Mouse (Mus musculus): ENCODE data around the gene Iqsec1. TPM values are rescaled to one million over a fixed set of nuclear protein-coding genes. Genes with fewer than 3 reads are reported as not detected.

Gene Iqsec1
- polyA plus RNA-seq, 1 experiment from 2014 or later = 5.1 TPM

DNA sequence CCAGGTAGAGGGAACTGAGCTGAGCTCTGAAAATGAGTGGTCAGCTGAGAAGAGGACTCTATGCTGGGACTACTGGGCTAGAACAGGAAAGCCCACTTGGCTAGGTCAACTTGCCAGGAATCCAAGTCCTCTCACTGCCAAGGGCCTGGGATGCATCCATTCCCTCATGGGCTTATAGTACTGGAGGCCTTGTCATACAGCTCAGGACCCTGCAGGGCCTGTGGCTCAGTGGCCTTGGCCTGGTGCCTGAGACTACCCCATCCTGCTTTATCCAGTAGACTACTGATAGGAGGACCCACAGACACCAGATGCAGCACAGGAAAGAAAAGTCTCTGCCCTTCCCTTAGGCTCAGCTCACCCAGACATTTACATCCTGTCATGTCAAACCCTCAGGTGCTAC lies 190.3 kb downstream of the Iqsec1 start:
- no peak for ATAC-seq (ENCODE audit: low FRiP score, low TSS enrichment)
- H3K4me3 ChIP-seq (ENCODE audit: low read depth, low read length) = no peak overlapping the region
- H3K9ac ChIP-seq (ENCODE audit: low read length) = no peak overlapping the region
- no peaks in the 10 kb centered on the region for H3K9me3 ChIP-seq (ENCODE audit: control insufficient read depth, low read length)
- H3K27me3 ChIP-seq (ENCODE audit: control insufficient read depth, insufficient read depth, low read length) = no peaks in the 10 kb centered on the region
- TF ChIP-seq CTCF (IDR thresholded peaks at IDR 0.05; ENCODE audit: low read depth) (no peak), EP300 (optimal IDR thresholded peaks at IDR 0.05) (no peak)
- no peaks in the 10 kb centered on the region for H3K36me3 ChIP-seq (ENCODE audit: control insufficient read depth, insufficient read depth, low read length)
- H3K27ac ChIP-seq (replicated peaks) = no peak overlapping the region
- DNase-seq (ENCODE audit: low spot score) = no peak
- H3K4me2 ChIP-seq (replicated peaks; ENCODE audit: low read depth) = no peak overlapping the region
- no peaks in the 10 kb centered on the region for H3K4me1 ChIP-seq (replicated peaks; ENCODE audit: control insufficient read depth, insufficient read depth)

DNA sequence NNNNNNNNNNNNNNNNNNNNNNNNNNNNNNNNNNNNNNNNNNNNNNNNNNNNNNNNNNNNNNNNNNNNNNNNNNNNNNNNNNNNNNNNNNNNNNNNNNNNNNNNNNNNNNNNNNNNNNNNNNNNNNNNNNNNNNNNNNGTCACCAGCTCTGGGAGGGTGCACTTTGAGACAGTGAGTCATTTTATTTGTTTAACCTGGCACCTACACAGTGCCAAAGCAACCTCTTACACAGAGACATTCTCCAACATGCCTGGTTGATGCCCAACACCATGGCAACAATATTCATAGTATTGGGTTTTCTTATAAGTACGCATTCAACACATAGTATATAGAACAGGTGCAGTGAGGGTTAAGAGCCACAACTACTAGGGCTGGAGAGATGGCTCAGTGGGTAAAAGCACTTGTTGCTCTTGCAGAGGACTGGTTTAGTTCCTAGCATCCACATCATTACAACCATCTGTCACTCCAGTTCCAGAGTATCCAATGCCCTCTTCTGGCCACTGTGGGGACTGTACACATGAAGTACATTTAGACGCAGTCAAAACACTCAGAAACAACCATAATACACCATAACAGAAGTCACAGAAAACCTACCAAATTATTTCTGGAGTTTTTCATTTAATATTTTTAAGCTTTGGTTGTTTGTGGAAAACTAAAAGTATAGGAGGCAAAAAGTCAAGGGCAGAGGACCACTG lies 191.4 kb downstream of the Iqsec1 start:
- Histone ChIP-seq H3K9ac (ENCODE audit: low read length) (no peak overlapping the region), H3K4me1 (replicated peaks; ENCODE audit: control insufficient read depth, insufficient read depth) (no peaks in the 10 kb centered on the region), H3K36me3 (ENCODE audit: control insufficient read depth, insufficient read depth, low read length) (no peaks in the 10 kb centered on the region), H3K4me3 (ENCODE audit: low read depth, low read length) (no peak overlapping the region), H3K9me3 (ENCODE audit: control insufficient read depth, low read length) (no peaks in the 10 kb centered on the region), H3K27me3 (ENCODE audit: control insufficient read depth, insufficient read depth, low read length) (no peaks in the 10 kb centered on the region), H3K27ac (replicated peaks) (no peak overlapping the region), H3K4me2 (replicated peaks; ENCODE audit: low read depth) (no peak overlapping the region)
- peak; percentile 79 for ATAC-seq (ENCODE audit: low FRiP score, low TSS enrichment)
- 92% methylated on average over 2 of the region's 2 CpGs for WGBS
- no peak for DNase-seq (ENCODE audit: low spot score)
- no peak for TF ChIP-seq EP300 (optimal IDR thresholded peaks at IDR 0.05)
- TF ChIP-seq CTCF (IDR thresholded peaks at IDR 0.05; ENCODE audit: low read depth) = peak; percentile 44

DNA sequence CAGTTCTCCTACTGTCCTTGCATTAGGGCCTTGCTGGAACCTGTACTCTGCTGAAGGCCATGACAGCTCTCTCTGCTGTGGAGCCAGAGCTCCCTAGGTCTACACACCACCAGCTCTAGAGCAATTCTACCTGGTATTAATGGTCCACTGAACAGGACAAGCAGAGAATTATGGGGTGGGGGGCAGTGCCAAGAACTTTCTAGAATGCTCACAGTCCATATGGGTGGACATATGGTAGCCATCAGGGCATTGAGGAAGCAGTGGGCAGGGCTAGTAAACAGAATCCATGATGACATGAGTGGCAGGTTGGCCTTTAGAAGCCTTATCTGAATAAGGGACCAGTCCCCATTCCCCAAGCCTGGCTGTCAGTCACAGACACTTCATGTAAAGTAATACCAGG lies 197.6 kb downstream of the Iqsec1 start:
- TF ChIP-seq EP300 (optimal IDR thresholded peaks at IDR 0.05) (no peak), CTCF (IDR thresholded peaks at IDR 0.05; ENCODE audit: low read depth) (no peak)
- Histone ChIP-seq H3K4me2 (replicated peaks; ENCODE audit: low read depth) (no peak overlapping the region), H3K27me3 (ENCODE audit: control insufficient read depth, insufficient read depth, low read length) (no peaks in the 10 kb centered on the region), H3K9ac (ENCODE audit: low read length) (no peak overlapping the region), H3K9me3 (ENCODE audit: control insufficient read depth, low read length) (no peaks in the 10 kb centered on the region), H3K36me3 (ENCODE audit: control insufficient read depth, insufficient read depth, low read length) (no peaks in the 10 kb centered on the region), H3K4me1 (replicated peaks; ENCODE audit: control insufficient read depth, insufficient read depth) (no peaks in the 10 kb centered on the region), H3K27ac (replicated peaks) (no peak overlapping the region), H3K4me3 (ENCODE audit: low read depth, low read length) (no peak overlapping the region)
- DNase-seq (ENCODE audit: low spot score) (no peak), ATAC-seq (ENCODE audit: low FRiP score, low TSS enrichment) (no peak)

DNA sequence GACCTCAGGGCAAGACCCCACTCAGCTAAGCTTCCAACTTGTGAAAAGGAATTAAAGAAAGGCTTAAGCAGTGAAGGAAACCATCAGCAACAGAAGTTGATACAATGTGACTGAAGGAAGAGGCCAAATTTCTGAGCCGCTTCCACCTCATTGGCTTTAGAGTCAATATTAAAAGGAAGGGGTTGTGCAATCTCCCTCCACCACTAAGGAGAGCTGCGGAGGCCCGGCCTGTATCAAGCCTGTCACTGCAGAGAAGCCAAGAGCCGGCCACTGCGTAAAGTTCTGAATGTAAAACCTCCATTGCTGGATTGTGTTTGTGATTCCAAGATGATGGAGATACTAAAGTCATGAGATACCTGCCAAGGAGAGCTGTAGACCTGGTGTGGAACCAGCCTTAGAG lies 199.0 kb downstream of the Iqsec1 start:
- TF ChIP-seq CTCF (IDR thresholded peaks at IDR 0.05; ENCODE audit: low read depth) (no peak), EP300 (optimal IDR thresholded peaks at IDR 0.05) (no peak)
- Histone ChIP-seq H3K4me2 (replicated peaks; ENCODE audit: low read depth) (no peak overlapping the region), H3K9me3 (ENCODE audit: control insufficient read depth, low read length) (no peaks in the 10 kb centered on the region), H3K27me3 (ENCODE audit: control insufficient read depth, insufficient read depth, low read length) (no peaks in the 10 kb centered on the region), H3K4me1 (replicated peaks; ENCODE audit: control insufficient read depth, insufficient read depth) (no peaks in the 10 kb centered on the region), H3K27ac (replicated peaks) (no peak overlapping the region), H3K4me3 (ENCODE audit: low read depth, low read length) (no peak overlapping the region), H3K36me3 (ENCODE audit: control insufficient read depth, insufficient read depth, low read length) (no peaks in the 10 kb centered on the region), H3K9ac (ENCODE audit: low read length) (no peak overlapping the region)
- 82% methylated on average over 5 of the region's 5 CpGs for WGBS
- no peak for DNase-seq (ENCODE audit: low spot score)
- ATAC-seq (ENCODE audit: low FRiP score, low TSS enrichment) = no peak

DNA sequence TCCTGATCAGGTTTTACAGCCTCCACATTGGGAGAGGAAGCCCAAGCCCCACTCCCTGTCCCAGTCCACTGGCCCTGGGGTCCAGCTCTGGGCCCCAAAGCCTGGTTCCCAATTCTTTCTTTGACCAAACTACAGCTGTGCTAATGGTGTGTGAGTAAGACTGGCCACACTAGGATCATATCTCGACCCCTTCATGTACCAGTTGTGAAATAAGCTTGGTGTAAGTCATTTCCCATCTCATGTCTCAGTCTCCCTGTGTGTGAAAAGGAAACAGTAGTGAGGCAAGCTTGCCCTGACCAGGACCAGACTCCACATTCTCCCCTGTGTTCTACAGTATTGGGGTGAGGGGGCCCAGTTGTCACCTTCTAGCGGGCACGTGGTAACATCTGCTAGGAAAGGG lies 200.9 kb downstream of the Iqsec1 start:
- H3K4me1 ChIP-seq (replicated peaks; ENCODE audit: control insufficient read depth, insufficient read depth) = no peaks in the 10 kb centered on the region
- DNase-seq (ENCODE audit: low spot score) = no peak
- ATAC-seq (ENCODE audit: low FRiP score, low TSS enrichment) = no peak
- no peaks in the 10 kb centered on the region for H3K27me3 ChIP-seq (ENCODE audit: control insufficient read depth, insufficient read depth, low read length)
- H3K4me3 ChIP-seq (ENCODE audit: low read depth, low read length) = no peak overlapping the region
- H3K4me2 ChIP-seq (replicated peaks; ENCODE audit: low read depth) = no peak overlapping the region
- no peaks in the 10 kb centered on the region for H3K36me3 ChIP-seq (ENCODE audit: control insufficient read depth, insufficient read depth, low read length)
- H3K9ac ChIP-seq (ENCODE audit: low read length) = no peak overlapping the region
- 89% methylated on average over 3 of the region's 3 CpGs for WGBS
- TF ChIP-seq EP300 (optimal IDR thresholded peaks at IDR 0.05) = no peak
- no peak for TF ChIP-seq CTCF (IDR thresholded peaks at IDR 0.05; ENCODE audit: low read depth)
- no peak overlapping the region for H3K27ac ChIP-seq (replicated peaks)
- no peaks in the 10 kb centered on the region for H3K9me3 ChIP-seq (ENCODE audit: control insufficient read depth, low read length)

DNA sequence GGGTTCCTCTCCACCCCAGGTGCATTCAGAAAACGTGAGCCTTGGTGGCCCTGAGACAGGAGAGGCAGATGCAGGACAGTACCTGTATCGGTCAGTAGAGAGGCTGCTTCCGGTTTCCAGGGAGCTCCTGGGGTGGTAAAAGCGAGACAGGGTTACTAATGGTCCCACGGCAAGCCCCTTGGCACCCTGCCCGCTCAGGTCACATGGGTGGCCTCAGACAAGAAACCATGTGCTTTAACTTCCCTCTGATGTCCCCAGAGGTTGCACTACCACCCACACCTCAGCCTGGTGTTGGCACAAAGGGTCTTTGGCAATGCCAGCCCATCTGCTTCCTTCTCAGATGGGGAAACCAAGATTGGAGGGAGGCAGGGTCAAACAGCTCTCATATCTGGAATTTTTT lies 201.4 kb downstream of the Iqsec1 start:
- WGBS = 66% methylated on average over 6 of the region's 6 CpGs

More for the DNA sequence above, 201.4 kb downstream of the Iqsec1 start:
- H3K4me3 ChIP-seq (ENCODE audit: low read depth, low read length) = no peak overlapping the region
- H3K27ac ChIP-seq (replicated peaks) = no peak overlapping the region
- 0 out of 2 replicates have a peak, but pooled peaks have one; percentile 28 for ATAC-seq (ENCODE audit: low FRiP score, low TSS enrichment)
- H3K27me3 ChIP-seq (ENCODE audit: control insufficient read depth, insufficient read depth, low read length) = no peaks in the 10 kb centered on the region
- TF ChIP-seq CTCF (IDR thresholded peaks at IDR 0.05; ENCODE audit: low read depth) (no peak), EP300 (optimal IDR thresholded peaks at IDR 0.05) (no peak)
- no peak overlapping the region for H3K9ac ChIP-seq (ENCODE audit: low read length)
- DNase-seq (ENCODE audit: low spot score) = no peak
- no peak overlapping the region for H3K4me2 ChIP-seq (replicated peaks; ENCODE audit: low read depth)
- H3K36me3 ChIP-seq (ENCODE audit: control insufficient read depth, insufficient read depth, low read length) = no peaks in the 10 kb centered on the region
- no peaks in the 10 kb centered on the region for H3K4me1 ChIP-seq (replicated peaks; ENCODE audit: control insufficient read depth, insufficient read depth)
- H3K9me3 ChIP-seq (ENCODE audit: control insufficient read depth, low read length) = no peaks in the 10 kb centered on the region

Measured in stomach, postnatal 0 days (tissue).